Mouse (Mus musculus): ENCODE data around the gene Ccdc186. TPM values are rescaled to one million over a fixed set of nuclear protein-coding genes. Genes with fewer than 3 reads are reported as not detected.

Gene Ccdc186
- total RNA-seq (2022), result 10 to 100 TPM; 41.4 to 56.6 (median 51.8) TPM

DNA sequence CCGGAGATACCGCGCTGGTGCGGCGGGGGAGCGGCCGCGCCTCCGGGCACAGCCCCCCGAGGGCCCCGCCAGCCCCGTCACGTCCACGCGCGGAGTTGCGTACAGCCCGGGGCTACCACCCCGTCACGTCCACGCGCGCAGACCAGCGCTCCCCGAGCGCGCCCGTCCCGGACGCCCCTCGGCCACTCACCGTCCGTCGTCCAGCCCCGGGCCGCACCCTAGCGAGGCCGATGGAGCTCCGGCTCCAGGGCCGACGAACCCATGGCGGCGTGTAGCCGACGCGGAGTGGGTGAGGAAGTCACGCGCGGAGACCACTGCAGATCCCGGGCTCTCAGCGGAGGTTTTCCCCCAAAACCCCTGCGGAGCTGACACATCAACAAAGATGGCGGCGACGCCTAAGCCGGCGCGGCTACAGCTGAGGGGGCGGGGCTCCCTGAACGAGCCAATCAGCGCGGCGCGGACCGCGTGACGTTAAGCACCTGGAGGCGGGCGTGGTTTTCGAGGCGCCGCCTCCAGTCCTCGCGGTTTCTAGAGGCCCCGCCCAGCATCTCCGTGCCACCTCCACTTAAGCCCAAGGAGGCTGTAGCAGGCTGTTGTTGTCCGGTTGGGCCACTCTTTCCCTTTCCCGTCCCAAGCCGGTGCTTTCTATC, at the start of gene Ccdc186:
Gene Ccdc186 (minus strand): TSS at position 393 of the 650 bp plus-strand sequence.
- peak; percentile 92 to 96 for DNase-seq (ENCODE audit: low spot score in 2 of 2)

DNA sequence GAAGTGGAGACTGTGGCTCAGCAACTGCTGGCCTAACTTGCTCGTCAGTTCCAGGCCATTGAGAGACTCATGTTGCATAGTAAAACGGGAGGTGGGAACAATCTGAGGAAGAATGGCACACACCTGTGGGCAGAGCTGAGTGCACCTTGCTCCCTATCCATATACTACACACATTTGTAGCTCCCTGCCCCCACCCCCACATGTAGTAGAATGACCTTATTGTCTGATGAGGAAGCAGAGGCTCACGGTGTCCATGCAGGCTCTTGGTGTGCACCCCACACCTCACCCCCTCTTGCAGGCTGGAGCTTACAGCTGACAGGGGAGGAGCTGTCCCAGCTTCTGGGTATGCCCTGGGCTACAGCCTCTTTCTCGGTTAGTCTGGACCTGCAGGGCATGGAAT, 45.7 kb upstream of the Ccdc186 start:
- DNase-seq (ENCODE audit: low spot score in 2 of 2), result no peak

DNA sequence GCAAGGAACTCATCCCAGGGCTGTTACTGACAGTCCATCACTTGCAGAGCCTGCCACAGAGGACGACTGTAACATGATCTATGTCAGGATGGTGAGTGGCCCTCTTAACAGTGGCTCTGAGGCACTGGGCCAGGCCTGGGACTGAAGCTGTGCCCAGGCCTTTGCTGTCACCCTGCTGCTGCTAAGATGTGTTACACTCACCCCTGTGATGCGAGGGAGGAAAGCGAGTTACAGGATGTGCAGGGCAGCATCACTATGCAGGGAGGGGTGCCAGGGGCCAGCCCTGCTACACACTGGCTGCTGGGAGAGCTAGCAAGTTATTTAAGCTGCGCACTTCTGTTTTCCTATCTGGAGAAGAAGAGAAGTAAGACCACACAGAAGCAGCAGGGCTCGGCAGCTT, 34.5 kb upstream of the Ccdc186 start:
- DNase-seq (ENCODE audit: low spot score in 2 of 2), result no peak

DNA sequence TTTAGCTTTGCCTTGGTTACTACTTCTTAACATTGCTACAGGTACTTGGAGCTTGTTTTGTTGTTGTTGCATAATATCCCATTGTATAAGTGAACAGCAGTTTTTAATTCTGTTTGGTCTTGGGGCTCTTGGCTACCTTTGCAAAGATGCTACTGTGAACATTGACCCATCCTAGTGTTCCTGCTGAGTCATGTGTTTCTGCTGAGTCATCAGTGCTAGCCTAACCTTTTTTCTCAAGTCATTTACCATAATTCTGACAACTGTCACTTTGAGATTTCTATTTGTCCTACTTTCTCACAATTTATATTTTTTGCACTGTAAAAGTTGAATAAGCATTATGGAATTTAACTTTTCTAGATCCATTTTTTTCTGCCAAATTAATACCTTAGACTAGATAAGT, 30.6 kb upstream of the Ccdc186 start:
- DNase-seq (ENCODE audit: low spot score in 2 of 2), result no peak

DNA sequence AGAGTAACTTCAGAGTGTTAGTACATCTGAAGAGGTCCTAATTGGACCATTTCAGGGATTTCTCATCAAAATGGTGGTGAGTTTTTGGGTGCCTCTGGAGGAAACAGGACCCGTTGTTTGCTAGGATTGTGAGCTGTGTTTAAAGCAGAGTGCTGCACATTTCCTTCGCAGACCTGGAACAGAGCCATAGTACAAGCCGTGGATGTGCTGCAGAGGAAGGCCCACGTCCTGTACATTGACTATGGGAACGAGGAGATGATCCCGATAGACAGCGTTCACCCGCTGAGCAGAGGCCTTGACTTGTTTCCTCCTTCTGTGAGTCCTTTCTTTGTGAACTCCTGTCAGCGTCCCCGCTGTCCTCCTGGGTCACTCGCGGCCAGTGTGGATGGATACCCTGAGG, 21.0 kb upstream of the Ccdc186 start:
- no peak for DNase-seq (ENCODE audit: low spot score in 2 of 2)

DNA sequence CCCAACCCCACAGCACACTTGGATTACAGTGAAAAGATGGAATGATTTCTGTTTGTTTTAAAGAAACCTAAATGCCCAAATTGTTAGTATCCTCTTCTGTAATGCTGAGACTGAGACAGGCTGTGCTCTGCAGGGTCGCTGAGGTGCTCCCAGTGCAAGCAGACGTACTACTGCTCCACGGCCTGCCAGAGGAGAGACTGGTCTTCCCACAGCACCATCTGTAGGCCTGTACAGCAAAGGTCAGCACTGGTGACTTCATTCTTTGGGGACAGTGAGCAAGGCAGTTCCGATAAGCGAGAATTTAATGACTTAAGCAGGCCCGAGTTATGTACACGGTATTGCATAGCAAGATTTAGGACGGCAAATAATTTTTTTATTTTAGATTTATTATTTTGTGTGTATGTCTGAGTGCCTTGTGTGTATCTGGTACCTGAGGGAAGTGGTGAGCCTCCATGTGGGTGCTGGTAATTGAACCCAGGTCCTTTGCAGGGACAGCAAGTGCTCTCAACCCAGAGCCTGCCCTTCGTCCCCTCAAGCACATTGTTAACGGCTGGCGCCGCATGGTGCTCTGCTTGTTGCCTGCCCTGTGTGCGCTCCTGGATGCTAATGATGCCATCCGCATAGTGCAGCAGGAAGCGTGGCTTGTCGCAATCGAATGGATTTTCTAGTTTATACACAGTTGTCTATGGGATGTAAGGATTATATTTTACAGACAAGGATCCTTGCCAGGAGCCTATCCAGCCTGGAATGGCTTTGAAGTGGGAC, 17.1 kb upstream of the Ccdc186 start:
- no peak for DNase-seq (ENCODE audit: low spot score in 2 of 2)

DNA sequence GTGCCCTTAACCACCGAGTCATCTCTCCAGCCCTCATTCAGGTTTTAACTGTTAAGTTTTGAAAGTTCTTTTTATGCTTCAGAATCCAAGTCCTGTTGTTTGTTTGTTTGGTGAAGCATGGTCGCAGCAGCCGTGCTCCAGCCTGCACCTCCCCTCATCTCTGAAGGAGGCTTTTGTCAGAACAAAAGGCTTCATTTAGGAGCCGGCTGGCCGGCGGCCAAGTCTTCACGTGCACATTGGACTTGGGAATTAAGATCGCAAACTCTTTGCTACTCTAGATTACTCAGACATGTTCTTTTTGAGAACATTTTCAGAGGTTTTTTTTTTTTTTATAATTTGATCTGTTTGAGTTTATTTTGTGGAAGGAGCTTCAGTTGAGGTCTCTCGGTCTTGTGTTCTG, 13.3 kb upstream of the Ccdc186 start:
- no peak for DNase-seq (ENCODE audit: low spot score in 2 of 2)

DNA sequence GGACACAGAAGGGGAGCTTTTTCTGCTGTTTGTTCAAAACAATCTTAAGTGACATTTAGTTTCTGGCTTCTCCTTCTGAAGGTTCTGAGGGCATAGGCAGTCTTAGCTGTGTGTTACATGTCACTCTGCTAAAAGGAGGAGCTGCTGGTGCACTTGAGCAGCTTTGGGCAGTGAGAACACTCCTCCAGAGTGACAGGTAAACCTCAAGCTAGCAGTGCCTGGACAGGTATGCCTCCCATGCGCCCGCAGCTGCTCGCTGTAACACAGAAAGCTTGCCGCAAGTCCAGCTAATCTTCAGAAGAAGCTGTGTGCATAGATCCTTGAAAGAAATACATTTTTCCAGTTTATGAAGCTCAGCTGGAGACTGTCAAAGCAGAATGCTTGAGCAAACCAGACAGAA, 8.2 kb upstream of the Ccdc186 start:
- DNase-seq (ENCODE audit: low spot score in 2 of 2), result no peak

DNA sequence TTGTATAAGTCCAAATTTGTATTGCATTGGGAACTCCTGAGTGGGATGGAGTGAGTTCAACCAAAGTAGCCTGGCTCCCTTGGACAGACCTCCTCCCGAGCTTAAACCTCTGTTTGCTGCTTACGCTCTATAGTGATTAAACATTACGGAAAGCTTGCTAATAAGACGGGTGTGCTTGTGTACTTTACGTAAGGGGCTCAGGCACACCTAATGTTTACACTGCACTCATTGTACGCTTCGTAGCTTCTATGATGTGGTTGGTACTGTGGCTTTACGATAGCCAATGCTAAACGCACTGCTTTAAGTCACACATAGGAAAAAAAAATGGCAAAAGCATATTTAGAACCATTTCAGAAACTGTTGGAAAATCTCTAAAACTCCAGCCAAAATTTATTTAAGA, 7.3 kb upstream of the Ccdc186 start:
- no peak for DNase-seq (ENCODE audit: low spot score in 2 of 2)

DNA sequence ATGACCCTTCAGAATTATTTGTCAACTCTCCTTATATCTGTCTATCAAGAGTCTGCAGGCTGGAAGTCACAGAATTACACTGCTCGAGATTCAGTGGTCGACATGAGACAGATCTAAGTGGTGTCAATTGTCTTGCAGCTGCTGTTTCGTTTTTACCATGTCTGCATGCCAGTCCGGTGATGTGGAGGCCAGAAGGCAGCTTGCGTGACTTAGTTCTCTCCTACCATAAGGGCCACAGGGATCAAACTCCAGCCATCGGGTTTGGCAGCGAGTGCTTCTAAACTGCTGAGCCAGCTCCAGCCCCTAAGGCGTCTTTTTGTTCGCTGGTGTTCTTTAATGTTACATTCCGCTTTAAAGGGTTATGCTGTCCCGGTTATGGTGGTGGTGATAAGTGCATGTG, 6.3 kb upstream of the Ccdc186 start:
- DNase-seq (ENCODE audit: low spot score in 2 of 2), result no peak

DNA sequence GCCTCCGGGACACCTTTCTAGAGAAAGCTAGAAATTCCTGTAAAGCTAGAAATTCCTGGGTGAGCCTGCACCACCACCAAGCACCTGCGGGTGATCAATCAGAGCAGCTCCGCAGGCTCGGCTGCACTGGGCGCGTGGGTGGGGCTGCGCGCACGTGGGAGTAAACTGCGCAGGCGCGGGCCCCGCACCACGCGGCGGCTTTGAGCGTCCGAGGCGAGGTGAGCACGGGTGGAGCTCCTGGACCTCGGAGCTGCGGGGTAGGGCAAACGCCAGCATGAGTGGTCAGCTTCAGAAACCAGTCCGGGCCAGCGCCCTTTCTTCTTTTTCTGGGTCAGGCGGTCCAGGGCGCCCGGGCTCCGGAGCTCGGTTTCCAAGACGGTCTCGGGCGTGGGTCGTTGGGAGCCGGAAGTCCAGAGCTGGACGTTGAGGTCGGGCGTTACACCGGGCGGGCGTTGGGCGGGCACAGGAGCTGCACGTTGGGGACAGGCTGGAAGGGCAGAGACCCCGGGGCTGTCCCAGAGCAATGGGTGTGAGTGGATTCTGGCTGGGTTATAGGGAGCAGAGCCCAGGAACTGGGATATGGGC, 4.1 kb upstream of the Ccdc186 start, which contains the start of gene Tdrd1:
Gene Tdrd1 (plus strand): TSS at position 163 of the 585 bp plus-strand sequence.
- DNase-seq (ENCODE audit: low spot score in 2 of 2), result no peak

DNA sequence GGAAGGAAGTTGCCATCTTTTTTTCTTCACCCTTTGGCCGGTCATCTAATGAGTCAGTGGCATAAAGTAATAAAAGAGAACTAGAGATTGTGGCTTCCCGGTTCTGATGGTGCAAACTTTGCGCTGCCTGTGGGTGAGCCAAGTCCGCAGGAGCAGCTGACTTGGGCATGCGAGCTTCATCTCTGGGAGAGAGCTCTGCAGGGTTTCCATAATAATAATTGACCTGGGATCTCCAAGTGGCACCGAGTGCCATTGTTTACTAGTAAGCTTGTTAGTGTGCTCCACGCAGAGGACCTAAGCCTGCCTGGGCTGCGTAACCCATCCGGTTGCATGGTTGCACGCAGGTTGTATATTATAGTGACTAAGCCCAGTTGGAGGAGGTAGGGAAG, 452 bp upstream of the Ccdc186 start:
- DNase-seq (ENCODE audit: low spot score in 2 of 2), result no peak

DNA sequence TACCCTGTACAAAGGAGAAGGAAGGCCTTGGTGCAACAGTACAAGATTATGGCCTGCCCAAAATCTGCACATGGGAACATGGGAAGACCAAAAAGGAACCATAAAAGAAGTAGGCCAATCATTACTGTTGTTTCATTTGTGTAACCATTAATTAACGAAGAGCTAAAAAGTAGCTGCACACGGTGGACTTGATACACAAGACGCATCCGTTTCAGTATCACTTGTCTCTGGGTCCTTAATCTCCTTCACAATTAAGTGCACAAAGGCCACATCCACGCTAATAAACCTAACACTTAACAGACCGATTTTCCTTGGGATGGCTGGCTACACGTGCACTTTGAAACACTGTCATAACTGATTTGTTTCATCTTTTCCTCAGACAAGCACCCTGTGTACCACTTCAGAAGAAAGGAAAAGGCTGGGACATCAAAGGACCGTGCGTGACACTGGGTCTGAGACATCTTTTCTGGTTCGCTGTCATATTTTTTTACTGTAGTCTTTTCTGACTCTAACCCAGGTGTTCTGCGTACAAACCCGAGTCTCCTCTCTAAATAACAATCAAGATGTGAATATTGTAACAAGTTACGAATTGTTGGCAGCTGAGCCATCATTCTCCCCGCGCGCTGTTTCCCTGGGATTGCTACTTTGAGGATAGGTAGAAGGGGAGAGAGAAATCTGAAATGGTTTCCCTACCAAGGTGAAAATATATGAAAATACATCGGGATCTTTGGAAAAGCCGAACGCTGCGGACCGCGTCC, 771 bp downstream of the Ccdc186 start:
- no peak for DNase-seq (ENCODE audit: low spot score in 2 of 2)

DNA sequence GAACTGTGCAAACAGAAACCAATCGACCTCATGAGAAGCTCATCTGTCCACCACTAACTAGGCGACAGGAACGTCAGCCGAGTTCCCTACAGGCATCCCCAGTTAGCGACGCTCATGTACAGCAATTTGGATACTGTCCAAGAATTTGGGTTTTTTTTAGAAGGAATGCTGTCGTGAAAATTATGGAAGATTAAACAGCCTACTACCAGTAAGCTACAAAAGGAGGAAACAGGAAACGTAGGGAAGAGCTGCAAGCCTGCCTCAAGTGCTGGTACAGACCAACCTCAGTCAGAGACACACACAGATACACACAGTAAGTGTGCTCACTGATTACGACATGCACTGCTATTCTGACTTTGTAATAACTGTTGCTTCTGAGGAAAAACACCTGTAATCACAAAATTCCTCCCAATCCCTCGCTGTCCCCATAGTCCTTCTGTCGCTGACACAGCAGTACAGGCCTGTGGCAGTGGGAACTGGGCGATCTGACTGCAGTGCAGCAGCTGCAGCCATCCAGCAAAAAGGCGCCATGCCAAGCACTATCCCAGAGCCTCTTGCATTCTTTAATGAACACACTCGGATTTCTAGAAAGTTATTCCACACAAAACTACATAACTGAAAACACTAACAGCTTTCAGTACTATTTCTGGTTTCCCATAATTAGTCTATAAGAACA, 4.0 kb downstream of the Ccdc186 start:
- DNase-seq (ENCODE audit: low spot score in 2 of 2), result no peak

DNA sequence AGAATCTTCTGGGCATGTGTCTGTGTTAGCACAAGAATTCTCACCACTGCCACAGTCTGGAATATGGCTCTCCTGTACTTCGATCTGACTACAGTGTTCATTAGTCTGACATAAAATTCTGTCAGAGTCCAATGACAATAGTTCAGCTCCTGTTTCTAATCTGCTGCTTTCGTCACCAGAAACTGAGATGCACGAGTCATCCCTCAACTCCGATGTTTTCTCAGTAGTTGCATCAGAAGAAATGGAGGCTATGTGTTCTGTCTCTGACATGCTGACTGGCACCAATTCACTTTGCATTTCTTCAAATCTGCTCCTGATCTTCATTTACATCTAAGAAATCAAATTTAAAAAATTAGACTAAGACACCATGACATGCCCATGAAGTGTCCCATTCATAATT, 8.6 kb downstream of the Ccdc186 start:
- DNase-seq (ENCODE audit: low spot score in 2 of 2), result no peak

DNA sequence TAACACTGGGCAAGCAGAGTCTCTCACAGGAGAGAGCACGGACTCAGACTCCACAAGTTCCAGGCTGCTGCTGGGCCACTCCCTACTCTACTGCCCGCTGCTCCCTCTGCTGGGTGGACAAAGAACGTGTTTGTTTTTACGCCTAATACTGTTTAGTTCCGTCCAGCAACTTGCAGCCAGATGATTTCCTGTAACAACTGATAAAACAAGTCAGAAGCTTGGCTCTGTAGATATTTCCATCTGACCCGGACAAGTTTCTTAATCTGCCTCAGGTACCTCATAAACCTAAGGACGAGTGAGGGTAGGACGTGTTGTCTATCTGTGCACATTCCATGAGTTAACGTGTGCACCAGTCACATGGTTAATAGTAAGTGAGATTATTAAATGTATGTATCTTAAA, 10.4 kb downstream of the Ccdc186 start:
- DNase-seq (ENCODE audit: low spot score in 2 of 2), result peak in 1 of 2 experiments; percentile 28

DNA sequence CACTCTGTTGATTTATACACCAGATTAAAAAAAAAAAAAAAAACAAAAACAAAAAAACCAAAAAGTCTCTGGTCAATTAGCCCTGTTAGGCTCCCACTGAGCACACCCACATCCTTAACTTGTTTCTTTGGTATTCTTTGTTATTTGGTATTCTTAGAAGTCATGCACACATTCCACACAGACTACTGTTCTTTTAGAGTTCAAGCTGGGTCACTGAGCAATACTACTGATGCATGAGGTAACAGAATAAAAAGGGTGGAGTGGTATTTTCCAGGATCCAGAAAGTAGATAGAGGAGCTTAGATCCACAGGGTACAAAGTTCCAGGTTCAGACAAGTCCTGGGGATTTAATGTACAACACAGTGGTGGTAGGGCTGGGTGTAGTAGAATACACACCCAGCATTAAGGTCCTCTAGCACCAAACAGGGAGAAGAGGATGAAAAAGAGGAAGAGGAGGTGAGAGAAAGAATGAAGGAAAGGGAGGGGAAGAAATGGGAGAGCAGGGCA, 11.3 kb downstream of the Ccdc186 start:
- no peak for DNase-seq (ENCODE audit: low spot score in 2 of 2)

DNA sequence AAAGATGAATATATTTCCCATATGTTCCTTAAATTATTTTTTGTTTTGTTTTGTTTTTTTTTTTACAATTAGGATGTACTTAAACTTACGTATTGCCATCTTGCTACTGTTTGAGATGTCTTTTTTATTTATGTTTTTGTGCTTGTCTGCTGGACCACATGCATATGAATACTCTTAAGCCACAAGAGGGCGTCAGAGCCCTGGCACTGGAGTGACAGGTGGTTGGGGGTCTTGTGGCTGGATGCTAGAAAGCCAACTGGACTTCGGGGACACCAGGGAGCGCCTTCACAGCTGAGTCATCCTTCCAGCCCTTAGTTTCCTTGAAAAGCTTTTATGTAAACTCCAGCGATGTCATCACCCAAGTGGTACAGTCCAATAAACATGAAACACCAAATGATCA, 13.2 kb downstream of the Ccdc186 start:
- no peak for DNase-seq (ENCODE audit: low spot score in 2 of 2)

DNA sequence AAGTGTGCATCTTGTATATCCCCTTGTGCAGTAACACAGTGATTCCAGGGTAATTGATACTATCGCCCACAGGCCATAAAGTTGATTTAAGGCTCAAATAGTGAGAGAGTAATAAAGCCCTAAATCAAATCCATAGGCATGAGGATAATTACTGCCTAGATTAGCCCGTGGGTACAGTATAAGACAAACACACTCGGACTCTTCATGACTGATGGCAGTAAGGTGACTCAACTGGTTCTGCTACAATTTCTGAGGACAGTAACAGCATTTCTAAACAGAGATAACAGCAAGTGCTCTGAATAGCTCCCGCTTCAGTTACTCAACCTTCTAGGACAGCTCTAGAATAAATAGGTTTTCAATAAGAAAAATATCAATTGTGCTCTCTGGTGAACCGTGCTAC, 14.9 kb downstream of the Ccdc186 start:
- no peak for DNase-seq (ENCODE audit: low spot score in 2 of 2)

DNA sequence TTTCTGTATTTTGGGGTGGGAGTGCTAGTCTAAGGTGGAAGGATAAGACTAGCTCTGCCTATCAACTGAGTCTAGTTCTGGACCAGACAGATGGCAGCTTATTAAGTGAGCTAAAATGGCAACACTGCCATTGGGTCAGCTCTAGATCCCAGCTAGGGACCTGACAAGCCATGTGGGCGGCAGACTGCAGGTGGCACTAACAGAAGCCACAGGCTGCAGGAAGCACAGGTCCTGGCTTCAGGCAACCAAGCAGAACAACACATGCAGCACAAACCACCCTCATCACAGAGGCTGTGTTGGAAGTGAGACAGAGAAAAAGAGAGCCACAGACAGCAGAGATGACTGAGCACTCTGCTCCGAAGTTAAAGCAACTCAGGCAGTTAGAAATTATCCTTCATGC, 16.6 kb downstream of the Ccdc186 start:
- no peak for DNase-seq (ENCODE audit: low spot score in 2 of 2)

DNA sequence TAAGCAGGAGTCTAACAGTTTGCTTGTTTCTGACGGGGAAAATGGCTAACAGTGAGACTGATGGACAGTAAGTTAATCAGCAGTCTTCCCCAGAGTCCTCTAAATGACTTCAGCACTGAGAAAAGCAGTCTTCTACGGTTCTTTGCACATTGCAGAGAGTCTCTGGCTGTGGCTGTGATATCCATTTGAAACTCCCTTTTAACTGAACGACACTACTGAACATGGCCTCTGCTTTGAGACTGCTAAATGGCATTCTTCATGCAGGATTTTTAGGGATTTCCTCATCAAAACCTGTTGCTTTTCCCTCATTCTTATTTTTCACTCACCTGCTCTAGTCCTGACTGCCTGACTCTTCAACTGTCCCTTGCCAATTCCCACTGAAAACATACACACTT, 19.6 kb downstream of the Ccdc186 start:
- DNase-seq (ENCODE audit: low spot score in 2 of 2), result no peak

All from layer of hippocampus, adult 8-10 months (tissue).